Mouse (Mus musculus) left cerebral cortex, postnatal 25 days (tissue): Measurements from ENCODE around the gene Gm20425. TPM values are rescaled to one million over a fixed set of nuclear protein-coding genes. Genes with fewer than 3 reads are reported as not detected.

ENCODE experiments used
- DNase-seq, 2 experiments: peaks; one replicate each; pipeline ENCODE4 v3.0.0; 2022; ENCODE audit warnings: low spot score in 2 of 2, mixed read lengths in 1 of 2
- intact Hi-C: fragments of 180-260 bp; cut with DNase I; formaldehyde crosslinking; loops from one replicate; pipeline ENCODE4 v1.15.1; 2025
- total RNA-seq, 2 experiments: library from RNA; stranded (reverse); gene quantifications; 2 replicates each; pipeline ENCODE4 v1.2.3; 2021

Gm20425 gene
- total RNA-seq = 1 to 10 TPM; 7.9 to 9.6 TPM

DNA sequence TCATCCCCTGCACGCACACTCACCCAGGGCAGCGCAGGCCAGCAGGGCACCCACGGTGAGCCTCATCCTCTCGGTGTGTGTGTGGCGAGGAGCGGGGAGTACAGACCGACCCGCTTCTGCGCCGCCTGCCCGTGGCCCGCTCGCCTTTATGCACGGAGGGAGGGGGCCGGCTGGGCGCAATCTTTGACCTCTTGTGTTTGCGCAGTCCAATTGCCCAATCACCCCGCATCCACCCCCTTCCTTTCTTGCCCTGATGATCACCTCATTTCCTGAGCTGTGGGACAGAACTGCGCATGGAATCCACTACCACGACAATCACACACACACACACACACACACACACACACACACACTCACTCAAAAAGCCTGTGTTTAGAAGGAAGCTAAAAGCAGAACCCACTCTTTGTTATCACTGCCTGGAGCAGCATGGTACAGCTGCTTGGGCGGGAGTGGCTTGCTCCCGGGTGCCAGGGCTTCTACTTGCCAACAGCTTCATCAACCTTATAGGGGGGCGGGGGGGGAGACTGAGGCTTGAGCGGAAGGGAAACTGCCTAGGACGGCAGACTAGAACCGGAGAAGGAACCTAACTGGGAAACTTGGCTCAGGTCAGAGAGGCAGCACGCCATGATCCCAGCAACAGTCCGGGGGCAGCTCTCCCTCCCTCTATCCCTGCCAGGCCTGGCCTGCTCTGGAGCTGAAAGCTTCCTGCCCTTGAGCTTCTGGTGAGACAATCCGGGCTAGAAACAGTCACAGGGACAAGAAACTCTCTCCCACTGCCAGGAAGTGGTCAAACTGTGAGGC is at the start of gene Gm20425, which contains the start of gene Trf:
Gene Gm20425 (minus strand): TSS at position 157 of the 801 bp plus-strand sequence.
Gene Trf (minus strand): TSS at position 294 of the 801 bp plus-strand sequence.
- DNase-seq = peak; percentile 46 to 69

DNA sequence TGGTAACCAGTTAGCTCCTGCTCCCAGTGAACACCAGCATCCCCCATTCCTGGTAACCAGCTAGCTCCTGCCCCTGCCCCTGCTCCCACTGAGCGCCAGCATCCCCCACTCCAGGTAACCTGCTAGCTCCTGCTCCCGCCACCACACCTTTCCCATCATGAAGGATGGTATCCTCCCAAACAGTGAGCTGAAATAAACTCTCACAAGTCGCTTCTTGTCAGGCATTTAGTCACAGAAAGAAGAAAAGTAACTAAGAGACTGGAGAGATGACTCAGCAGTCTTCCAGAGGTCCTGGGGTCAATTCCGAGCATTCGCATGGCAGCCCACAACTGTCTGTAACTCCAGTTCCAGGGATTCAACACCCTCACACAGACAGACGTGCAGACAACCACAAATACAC is 46.8 kb upstream of the Gm20425 start:
- intact Hi-C loops = no loop called here
- no peak for DNase-seq

More for the DNA sequence above, at the start of gene Gm20425, which contains the start of gene Trf:
- intact Hi-C loops = no loop called here

DNA sequence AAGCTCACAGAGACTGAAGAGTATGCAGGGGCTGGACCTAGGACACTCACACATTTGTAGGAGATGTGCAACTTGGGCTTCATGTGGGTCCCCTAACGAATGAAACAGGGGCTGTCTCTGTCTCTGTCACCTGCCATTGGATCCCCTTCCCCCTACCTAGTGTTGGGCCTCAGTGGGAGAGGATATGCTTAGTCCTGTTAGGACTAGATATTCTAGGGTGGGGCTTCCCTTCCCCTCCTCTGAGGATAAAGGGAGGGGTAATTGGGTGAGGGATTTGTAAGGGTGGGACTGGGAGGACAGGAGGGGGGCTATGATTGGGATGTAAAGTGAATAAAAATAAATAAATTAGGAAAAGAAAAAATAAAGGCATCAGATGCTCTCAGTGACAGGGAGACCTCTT is 45.6 kb upstream of the Gm20425 start:
- intact Hi-C loops = no loop called here
- no peak for DNase-seq

DNA sequence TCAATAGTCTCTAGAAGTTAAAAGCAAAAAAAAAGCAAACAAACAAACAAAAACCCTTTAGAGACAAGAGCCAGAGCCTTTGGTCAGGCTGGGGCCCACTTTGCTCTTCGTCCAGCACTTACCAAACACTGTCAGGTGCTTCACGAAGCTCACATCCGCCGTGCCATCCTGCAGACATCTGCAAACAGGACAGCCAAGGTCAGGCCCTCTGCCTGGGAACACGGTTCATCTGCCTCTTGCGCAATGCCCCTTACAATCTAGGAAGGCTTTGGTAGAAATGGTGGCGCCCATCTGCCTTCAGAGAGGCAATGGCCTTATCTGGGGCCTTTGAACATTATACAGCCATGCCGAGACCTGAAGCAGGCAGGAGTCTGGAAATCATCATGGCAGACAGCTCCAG is 44.7 kb upstream of the Gm20425 start:
- intact Hi-C loops = no loop called here
- no peak for DNase-seq

DNA sequence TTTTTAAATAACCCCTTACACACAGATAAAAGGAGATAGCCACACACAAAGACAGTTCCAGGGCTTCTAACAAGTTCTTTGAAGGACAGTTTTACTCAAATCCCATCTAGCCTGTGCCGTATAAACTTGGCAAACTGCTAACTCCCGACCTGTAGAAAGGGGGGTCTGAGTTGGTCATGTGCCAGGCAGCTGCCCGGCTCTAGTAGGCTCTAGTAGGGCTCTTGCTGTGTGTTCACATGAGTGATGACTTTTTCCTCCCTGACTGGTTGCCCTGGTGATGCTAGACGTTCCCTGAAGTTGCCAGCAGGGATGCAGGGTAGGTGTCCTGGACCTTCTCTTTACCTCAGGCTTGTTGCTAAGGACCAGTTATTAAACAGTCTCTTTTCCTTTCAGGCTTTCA is 41.0 kb upstream of the Gm20425 start:
- no peak for DNase-seq

DNA sequence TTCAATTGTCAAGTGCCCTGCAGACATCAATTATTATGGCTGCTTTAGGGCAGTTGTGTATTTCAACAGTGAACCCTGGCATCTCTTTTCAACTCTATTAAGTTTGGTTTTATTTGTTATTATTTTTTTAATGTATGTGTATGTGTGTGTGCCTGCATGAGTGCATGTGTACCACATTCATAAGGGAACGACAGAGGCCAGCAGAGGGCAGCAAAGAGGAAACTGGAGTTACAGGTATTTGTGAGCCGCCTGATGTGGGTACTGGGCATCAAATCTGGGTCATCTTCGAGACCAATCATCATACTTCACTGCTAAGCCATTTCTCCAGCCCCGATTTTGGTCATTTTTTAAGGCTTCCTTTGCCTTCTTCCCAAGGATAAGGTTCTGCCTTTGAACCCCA is 35.7 kb upstream of the Gm20425 start:
- intact Hi-C loops = no loop called here
- no peak for DNase-seq

More for the DNA sequence above, 41.0 kb upstream of the Gm20425 start:
- intact Hi-C loops = no loop called here

DNA sequence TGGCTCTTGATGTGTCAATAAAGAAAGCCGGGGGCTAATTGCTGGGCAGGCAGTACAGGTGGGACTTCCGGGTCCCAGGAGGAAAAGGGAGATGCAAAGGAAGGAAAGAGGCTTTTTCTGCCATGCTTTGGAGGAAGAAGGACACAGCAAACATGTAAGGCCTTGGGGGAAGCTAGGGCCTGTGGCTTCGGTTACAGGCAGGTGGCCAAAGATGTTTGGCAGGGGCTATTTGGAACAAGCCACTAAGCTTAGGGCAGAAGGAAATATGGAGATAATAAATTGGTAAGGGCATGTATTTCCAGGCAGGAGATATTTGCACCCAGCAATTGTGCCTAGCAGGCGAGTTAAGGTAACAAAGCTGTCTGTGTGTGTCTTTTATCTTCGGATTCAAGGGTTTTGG is 22.8 kb upstream of the Gm20425 start:
- intact Hi-C loops = no loop called here
- DNase-seq = no peak

DNA sequence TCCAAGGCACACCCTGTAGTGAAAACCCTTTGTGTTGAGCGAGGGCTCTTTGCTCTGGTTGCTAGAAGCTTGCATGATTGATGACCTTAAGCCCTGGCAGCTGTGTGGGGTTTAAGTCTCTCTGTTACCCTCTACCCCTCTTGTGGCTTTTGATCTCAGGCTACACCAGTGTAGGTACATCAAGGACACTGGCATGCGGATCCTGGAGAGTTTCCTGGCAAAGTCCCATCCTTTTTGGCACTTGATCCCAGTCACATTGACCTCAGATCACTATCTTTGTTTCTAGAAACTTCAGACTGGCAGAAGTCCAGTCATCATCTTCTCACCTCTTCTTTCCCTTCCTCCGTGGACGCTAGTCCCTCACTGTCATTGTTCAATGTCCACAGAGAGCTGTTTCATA is 18.5 kb upstream of the Gm20425 start:
- no peak for DNase-seq
- intact Hi-C loops = no loop called here

DNA sequence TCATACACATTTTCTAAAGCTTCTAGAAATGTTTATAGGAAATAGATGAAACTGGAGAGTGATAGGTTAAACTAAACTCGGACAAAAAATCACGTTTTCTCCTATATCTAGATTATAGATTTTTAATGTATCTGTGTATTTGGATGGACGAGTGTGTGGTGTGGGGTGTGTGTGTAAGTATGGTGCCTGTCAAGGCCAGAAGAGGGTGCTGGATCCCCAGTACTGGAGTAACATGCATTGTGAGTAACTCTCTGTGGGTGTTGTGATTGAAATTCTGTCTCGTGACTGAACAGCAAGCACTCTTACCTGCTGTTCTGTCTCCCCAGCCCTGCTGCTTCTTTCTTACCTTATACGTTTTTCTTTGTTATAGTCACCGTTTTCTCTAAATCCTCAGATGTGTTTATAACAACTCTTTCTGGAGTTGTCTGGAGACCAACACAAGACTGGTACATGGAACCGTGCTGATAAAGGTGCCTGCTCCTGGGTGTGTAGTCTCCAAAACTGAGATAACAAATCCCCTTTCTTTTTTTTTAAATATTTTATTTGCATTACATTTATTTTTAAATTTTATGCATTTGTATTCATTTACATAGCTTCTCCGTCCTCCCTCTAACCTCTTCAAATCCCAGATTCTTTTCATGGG is 16.5 kb upstream of the Gm20425 start:
- intact Hi-C loops = no loop called here
- no peak for DNase-seq

DNA sequence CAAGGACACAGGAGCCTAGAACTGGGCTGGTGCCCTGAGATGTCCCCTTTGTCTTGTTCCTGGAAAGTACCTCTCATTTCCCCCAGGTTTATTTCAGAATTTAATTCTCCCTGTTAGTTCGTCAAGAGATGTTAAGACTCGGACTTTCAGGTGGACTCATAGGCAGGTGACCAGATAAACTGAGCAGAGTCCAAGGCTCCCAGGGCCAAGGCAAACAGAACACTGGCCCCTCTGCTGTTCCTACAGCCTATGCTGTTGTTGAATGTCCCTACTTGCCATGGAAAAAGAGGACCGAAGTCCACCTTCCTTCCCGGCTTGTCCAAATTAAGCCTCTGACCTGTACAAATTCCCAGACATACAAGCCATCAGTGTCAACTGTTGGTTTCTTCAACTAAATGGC is 13.5 kb upstream of the Gm20425 start:
- intact Hi-C loops = no loop called here

DNA sequence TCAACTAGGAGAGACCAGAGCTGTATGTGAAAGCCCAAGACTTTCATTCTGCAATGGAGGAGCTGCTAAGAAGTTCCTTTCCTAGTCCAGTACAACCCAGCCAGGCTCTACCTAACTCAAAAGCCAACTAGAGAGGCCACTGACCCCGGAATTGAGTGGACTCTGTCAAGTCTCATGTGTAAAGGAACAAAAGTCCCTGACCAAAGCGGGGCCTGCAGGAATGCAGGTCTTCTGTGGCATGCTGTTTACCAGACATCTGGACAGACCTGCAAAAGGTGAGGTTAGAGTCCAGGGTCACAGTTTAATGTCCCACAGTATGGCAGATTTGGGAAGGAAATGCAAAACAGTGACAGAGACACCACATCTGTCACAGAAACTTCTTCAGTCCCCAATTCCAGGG is 11.1 kb upstream of the Gm20425 start:
- no peak for DNase-seq
- intact Hi-C loops = no loop called here

More for the DNA sequence above, 13.5 kb upstream of the Gm20425 start:
- no peak for DNase-seq

DNA sequence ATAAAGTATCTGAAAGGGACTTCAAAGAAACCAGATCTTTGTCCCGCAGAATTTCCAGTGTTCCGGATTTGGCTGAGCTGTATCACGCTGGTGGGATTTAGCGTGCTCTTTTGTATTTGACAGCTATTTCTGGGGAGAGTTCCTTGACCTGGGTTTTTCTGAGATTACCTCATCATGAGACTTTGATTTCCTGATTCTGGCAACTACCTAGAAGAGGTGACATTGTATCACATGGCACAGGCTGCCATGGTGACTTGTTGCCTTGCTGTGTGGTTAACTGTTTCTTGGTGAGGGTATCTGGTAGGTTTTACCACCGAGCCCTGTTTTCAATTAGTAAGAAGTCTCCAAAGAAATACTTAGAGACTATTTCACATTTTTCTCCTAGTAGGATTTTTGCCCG is 9.4 kb upstream of the Gm20425 start:
- intact Hi-C loops = no loop called here
- no peak for DNase-seq

DNA sequence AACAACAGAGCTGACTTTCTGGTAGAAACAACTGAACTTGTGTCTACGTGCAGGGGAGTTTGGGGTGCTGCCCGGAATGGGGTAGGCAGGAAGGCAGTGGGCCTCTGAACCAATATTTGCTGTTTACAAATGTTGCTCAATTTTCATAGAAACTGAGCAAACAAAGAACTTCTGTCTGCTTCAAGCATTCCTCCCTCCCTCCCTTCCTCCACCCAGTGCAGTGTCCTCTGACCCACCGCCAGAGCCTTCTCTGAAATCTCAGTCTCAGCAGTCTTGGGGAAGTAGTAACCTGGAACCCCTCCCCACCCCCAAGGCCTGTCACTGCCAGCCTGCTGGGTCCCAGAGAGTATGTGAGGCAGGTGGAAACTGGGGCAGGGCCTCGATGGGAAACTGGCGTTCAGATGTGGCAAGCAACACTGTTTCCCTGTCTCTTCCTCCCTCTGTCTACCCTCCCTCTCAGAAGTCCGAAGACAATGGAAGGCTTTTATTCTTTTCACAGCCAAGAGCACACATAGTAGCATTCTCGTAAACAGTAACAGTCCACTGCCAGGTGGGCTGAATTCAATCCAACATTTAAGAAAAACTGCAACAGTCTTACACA is 4.6 kb upstream of the Gm20425 start:
- intact Hi-C loops = no loop called here
- DNase-seq = peak in 1 of 2 experiments; percentile 20

DNA sequence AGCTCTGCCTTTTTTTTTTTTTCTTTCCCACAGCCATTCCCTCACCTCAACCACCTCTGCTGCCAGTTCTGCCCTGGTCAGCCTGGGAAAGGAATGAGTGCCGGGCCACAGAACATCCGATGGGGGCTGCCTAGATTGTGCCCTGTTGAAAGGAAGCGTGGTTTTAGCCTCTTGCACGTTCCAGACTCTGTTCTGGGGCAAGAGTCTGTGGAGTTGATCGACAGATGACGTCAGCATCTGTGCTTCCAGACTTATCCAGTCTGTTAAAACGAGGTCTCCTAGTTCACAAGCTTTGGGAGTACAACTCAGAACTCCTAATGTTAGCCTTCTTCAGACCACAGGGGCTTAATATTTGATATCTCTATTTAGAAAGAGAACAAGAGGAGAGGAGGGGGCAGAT is 4.0 kb upstream of the Gm20425 start:
- intact Hi-C loops = no loop called here
- DNase-seq = no peak

DNA sequence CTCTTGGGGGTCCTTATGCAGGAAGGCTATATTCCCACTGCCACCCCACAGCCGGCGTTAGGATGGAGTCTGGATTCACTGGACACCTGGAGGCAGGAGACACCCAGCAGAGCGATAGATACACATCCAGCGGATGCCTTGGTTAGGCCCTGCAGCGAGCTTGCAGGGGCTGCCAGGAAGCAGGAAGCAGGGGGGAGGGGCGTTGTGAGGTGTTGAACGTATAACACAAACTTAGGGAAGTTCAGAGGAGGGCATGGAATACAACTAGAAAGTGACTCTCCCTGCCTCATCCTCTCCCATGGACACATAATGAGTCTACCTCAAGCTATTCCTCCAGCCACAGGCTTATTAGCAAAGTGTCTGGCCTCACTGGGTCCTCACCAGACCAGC is 2.9 kb upstream of the Gm20425 start:
- intact Hi-C loops = no loop called here
- no peak for DNase-seq

DNA sequence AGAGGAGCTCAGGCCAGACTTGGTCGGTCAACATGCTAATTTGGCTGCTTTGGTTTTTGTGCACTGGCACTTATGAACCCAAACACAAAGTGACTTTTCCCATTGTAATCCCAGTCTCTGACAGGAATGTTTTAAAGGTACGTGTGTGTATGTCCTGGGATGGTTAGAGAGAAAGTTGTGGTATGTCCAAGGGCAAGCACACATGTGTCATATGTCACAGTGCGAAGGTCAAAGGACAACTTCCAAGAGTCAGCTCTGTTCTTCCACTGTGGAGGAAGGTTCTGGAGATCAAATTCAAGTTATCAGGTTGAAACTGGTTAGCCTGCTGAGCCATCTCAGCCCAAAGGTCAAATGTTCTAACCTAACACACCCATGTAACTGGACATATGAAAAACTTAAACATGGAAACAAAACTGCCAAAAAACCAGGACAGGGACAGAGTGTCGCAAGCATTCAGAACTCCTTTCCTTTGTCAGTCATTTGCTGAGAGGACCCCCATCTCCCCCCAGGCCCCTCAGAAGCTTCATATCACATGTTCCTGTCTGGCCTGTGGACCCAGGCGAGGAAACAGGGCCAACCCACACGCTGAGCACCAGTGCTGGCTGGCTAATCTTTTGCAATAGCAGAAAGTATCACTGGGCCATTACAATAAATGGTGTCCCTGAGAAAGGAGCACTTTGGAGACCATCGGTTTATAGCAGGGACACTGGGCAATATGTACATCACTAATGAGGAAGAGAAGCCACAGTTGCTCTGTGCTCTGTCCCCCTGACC is 2.3 kb upstream of the Gm20425 start:
- no peak for DNase-seq
- intact Hi-C loops = no loop called here

DNA sequence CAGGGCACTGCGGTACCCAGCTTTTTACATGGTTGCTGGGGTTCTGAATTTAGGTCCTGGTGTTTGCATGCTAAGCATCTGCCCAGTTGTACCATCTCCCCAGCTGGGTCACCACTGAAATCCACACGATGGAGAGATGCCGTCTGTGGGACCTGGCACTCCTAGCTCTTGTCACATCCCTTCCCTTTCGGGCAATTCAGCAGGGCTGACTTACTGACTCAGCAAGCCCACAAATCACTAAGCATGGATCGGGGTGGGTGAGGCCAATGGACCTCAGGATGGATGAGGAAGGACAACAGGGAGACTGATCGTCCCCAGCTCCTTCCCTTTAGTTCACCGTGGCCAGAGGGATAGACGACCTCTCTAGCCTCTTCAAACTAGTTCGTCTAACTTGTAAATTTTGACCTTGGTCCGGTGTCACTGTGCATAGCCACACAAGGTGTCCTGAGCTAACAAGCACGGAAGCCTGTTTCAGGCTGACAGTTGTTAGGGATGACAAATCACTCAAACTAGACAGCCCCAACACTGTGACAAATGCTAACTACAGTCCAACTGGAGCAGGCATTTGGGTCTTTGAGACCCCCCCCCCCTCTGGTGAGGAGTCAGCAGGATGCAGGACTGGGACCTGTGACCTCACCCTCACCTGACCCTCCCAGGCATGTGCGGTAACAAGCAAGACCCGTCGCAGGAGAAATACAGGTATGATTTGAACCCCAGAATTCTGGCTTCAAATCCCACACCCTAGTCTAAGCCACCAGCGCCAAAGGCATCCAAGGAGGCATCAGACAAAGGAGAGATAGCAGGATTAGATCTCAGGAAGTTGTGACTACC is 855 bp downstream of the Gm20425 start:
- intact Hi-C loops = no loop called here
- DNase-seq = no peak

DNA sequence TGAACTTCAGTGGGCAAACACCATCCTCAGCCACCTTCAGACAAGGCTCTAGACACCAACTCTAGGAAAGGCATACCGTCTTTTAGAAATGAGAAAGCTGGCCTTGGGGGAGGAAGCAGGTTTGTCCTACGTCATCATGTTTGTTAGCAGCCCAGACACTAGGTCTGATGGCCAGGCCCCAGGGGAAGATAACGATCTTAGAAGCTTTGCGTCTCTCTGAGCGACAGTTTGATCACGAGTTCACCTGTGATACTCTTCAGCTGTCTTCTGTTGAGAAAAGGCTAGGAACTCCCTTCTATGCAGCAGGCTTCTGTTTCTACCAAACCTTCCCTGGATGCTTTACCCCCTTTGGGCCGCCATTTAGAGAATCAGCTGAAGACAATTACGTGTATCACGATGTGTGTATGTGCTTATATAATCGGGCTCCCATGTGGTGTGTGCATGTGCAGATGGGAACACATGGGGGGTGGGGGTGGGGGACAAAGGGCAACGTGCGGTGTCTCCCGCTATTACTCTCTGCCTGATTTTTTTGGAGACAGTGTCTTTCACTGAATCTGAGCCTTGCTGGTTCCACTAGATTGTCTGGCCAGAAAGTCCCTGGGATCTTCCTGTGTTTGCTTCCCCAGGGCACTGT is 1.6 kb downstream of the Gm20425 start:
- intact Hi-C loops = no loop called here
- DNase-seq = no peak

DNA sequence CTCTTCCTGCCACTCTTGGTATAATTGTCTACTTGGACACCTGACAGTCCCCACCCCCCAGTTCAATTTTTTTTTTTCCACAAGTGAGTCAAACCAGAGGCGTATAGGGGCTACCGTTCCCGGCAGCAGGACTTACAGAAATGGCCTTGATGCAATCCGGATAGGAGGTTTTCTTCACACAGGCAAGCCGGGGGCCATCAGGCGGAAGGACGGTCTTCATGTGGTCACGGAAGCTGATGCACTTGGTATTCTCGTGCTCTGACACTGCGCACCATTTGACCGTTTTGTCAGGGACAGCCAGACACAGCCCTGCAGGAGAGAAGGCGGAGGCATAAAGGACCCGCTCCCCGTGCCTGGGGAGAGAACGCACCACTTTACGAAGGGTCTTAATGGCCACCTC is 2.3 kb downstream of the Gm20425 start:
- DNase-seq = no peak
- intact Hi-C loops = no loop called here
